Mouse (Mus musculus): ENCODE results near the gene Prelid3b.

Prelid3b gene

GRCm38 (mm10) chr2:174426856-174427255, 46.0 kb downstream of the Prelid3b start:
- DNase-seq (ENCODE audit: low spot score): no peak

- DNase-seq (ENCODE audit: low spot score): no peak
Measured at GRCm38 (mm10) chr2:174424301-174425085, 48.4 kb downstream of the Prelid3b start.

GRCm38 (mm10) chr2:174421107-174421506, 51.8 kb downstream of the Prelid3b start:
- DNase-seq (ENCODE audit: low spot score): no peak

GRCm38 (mm10) chr2:174415731-174416310, 57.1 kb downstream of the Prelid3b start, which contains the start of gene Nelfcd:
Nelfcd (plus strand) TSS chr2:174415804.
- peak; percentile 84 for DNase-seq (ENCODE audit: low spot score)

All from ovary, postnatal 10 days (tissue).